Mouse (Mus musculus): ENCODE results near the gene Susd2. TPM values are rescaled to one million over a fixed set of nuclear protein-coding genes. Genes with fewer than 3 reads are reported as not detected.

Gene Susd2
- polyA plus RNA-seq, 1 experiment = 0.04 TPM

DNA sequence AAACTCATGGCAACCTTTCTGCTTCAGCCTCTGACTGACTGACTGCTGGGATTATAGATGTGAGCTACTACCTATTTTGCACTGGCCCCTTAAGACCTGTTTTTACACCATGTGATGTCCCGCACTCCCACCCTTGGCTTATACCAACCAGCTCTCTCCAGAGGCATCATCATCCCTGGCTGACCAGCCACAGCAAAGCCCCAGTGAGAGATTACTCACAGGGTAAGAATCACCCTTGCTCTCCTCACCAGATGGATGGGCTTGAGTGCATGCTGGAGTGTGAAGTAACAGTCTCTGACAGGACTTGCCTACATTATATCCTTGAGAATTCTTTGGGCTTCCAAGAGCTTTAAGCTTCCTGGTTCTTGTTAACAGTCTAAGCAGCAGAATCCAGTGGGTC lies 26.1 kb upstream of the Susd2 start:
- Histone ChIP-seq H3K4me3 (ENCODE audit: insufficient read depth, poor library complexity, severe bottlenecking) (no peak overlapping the region), H3K79me2 (ENCODE audit: control insufficient read depth, insufficient read depth) (peaks cover 11% of the 10 kb centered on the region), H3K79me3 (ENCODE audit: low read depth) (peaks cover 2% of the 10 kb centered on the region), H3ac (ENCODE audit: control insufficient read depth, insufficient read length, low read depth) (no peak overlapping the region), H3K27me3 (ENCODE audit: control insufficient read depth, insufficient read depth, insufficient read length) (no peaks in the 10 kb centered on the region), H3K36me3 (ENCODE audit: control insufficient read depth, insufficient read depth) (peaks cover 9% of the 10 kb centered on the region)
- TF ChIP-seq USF1 (IDR thresholded peaks at IDR 0.05; ENCODE audit: low read depth) (no peak), MAX (IDR thresholded peaks at IDR 0.05) (no peak), FOSL1 (IDR thresholded peaks at IDR 0.05; ENCODE audit: insufficient read depth, low read length, poor library complexity, severe bottlenecking) (no peak), MYOG (IDR thresholded peaks at IDR 0.05; ENCODE audit: control insufficient read depth, extremely low read depth, insufficient read length) (no peak), MYOD1 (IDR thresholded peaks at IDR 0.05; ENCODE audit: control insufficient read depth, insufficient read length, low read depth) (no peak), CEBPB (IDR thresholded peaks at IDR 0.05; ENCODE audit: low read depth) (no peak), CTCF (IDR thresholded peaks at IDR 0.05; ENCODE audit: control insufficient read depth, insufficient read depth, insufficient read length) (no peak)

DNA sequence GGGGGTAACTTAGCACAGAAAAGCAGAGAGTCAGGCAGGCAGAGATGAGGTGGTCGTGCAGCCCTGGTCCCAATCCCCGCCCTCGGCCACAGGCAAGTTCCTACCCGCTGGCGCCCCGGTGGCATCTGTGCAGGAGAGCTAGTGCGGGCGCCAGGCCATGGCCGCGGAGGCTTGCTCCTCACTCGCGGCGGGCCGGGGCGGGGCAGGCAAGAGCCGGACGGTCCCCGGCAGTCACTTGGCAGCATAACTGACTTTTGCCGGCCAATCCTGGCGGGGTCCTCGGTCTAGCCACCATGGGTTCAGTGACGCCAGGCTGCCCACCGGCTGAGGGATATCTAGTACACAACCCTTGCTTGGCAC lies 24.1 kb upstream of the Susd2 start:
- peaks cover 11% of the 10 kb centered on the region for H3K79me2 ChIP-seq (ENCODE audit: control insufficient read depth, insufficient read depth)
- TF ChIP-seq MAX (IDR thresholded peaks at IDR 0.05) = no peak
- no peak for TF ChIP-seq CEBPB (IDR thresholded peaks at IDR 0.05; ENCODE audit: low read depth)
- TF ChIP-seq CTCF (IDR thresholded peaks at IDR 0.05; ENCODE audit: control insufficient read depth, insufficient read depth, insufficient read length) = no peak
- no peak for TF ChIP-seq USF1 (IDR thresholded peaks at IDR 0.05; ENCODE audit: low read depth)
- no peak for TF ChIP-seq MYOD1 (IDR thresholded peaks at IDR 0.05; ENCODE audit: control insufficient read depth, insufficient read length, low read depth)
- TF ChIP-seq FOSL1 (IDR thresholded peaks at IDR 0.05; ENCODE audit: insufficient read depth, low read length, poor library complexity, severe bottlenecking) = no peak
- no peak for TF ChIP-seq MYOG (IDR thresholded peaks at IDR 0.05; ENCODE audit: control insufficient read depth, extremely low read depth, insufficient read length)
- H3K4me3 ChIP-seq (ENCODE audit: insufficient read depth, poor library complexity, severe bottlenecking) = peak overlapping the region; percentile 44
- no peaks in the 10 kb centered on the region for H3K27me3 ChIP-seq (ENCODE audit: control insufficient read depth, insufficient read depth, insufficient read length)
- H3K36me3 ChIP-seq (ENCODE audit: control insufficient read depth, insufficient read depth) = peaks cover 5% of the 10 kb centered on the region
- peaks cover 2% of the 10 kb centered on the region for H3K79me3 ChIP-seq (ENCODE audit: low read depth)
- peak overlapping the region; percentile 56 for H3ac ChIP-seq (ENCODE audit: control insufficient read depth, insufficient read length, low read depth)

DNA sequence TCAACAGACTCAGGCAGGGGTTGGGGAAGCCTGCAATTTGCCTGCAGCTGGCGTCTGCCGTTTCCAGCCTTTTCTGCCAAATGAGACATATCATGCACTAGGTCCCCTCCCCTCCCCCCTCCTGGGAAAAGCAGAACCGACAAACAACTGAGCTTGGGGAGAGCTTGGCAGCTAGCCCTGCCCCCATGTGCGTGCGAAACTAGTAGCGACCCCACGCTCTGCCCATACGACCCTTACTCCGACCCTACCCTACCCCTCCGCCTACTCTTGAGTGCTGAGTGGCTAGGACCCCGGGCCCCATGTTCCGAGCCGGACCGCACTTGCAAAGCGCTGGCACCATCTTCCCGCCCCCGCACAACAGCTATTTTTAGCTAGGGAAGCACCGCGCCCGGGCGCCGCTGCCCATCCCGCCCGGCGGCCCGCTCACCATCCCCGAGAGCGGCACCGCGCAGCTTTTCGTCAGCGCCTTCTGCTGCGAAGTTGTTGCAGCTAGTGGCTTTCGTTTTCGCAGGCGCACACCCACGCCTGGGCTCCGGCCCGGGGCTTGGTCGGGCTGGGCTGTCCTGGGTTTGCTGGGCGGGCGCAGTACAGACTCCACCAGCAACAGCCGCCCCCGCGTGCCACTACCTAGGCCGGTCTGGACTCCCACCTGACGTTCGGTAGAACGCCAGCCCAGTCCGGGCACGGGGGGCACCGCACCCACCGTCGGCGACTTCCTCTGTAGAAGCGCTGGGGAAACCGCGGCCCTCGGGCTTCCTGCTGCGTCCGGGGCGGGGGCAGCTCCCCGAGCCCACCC lies 23.5 kb upstream of the Susd2 start:
- no peak for TF ChIP-seq MAX (IDR thresholded peaks at IDR 0.05)
- no peak for TF ChIP-seq CTCF (IDR thresholded peaks at IDR 0.05; ENCODE audit: control insufficient read depth, insufficient read depth, insufficient read length)
- TF ChIP-seq USF1 (IDR thresholded peaks at IDR 0.05; ENCODE audit: low read depth) = no peak
- TF ChIP-seq FOSL1 (IDR thresholded peaks at IDR 0.05; ENCODE audit: insufficient read depth, low read length, poor library complexity, severe bottlenecking) = no peak
- no peak for TF ChIP-seq MYOD1 (IDR thresholded peaks at IDR 0.05; ENCODE audit: control insufficient read depth, insufficient read length, low read depth)
- no peak for TF ChIP-seq MYOG (IDR thresholded peaks at IDR 0.05; ENCODE audit: control insufficient read depth, extremely low read depth, insufficient read length)
- no peak for TF ChIP-seq CEBPB (IDR thresholded peaks at IDR 0.05; ENCODE audit: low read depth)
- Histone ChIP-seq H3K79me2 (ENCODE audit: control insufficient read depth, insufficient read depth) (peaks cover 11% of the 10 kb centered on the region), H3K27me3 (ENCODE audit: control insufficient read depth, insufficient read depth, insufficient read length) (no peaks in the 10 kb centered on the region), H3ac (ENCODE audit: control insufficient read depth, insufficient read length, low read depth) (peak overlapping the region; percentile 56), H3K36me3 (ENCODE audit: control insufficient read depth, insufficient read depth) (peaks cover 9% of the 10 kb centered on the region), H3K4me3 (ENCODE audit: insufficient read depth, poor library complexity, severe bottlenecking) (peak overlapping the region; percentile 44), H3K79me3 (ENCODE audit: low read depth) (peaks cover 2% of the 10 kb centered on the region)

DNA sequence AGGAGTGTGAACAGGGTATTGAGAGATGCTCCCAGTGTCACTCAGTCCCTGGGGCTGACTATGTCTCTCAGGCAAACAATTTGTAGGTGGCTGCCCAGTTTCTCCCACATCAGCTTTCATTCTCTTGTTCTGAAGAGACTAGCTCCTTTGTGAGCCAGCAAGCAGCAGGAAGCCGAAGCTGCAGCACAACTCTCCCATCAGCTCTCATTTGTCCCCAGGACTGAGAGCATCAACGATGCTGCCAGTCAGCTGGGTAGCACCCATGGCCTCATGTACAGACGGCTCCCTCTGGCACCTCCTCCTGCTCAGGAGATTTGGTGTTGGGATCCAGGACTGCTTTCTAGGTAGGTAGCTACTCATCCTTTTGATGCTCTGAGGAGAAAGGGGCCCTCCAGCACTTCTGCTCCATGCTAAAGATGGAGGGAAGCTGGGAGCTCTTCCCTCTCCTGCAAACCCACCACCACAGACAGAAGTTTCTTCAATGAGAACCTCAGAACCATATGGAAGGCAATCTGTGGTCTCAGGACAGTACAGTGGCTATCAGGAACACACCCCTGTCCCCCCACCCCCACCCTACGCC lies 22.7 kb upstream of the Susd2 start:
- Histone ChIP-seq H3K79me3 (ENCODE audit: low read depth) (peaks cover 2% of the 10 kb centered on the region), H3K36me3 (ENCODE audit: control insufficient read depth, insufficient read depth) (peaks cover 16% of the 10 kb centered on the region), H3K4me3 (ENCODE audit: insufficient read depth, poor library complexity, severe bottlenecking) (peak overlapping the region; percentile 44), H3ac (ENCODE audit: control insufficient read depth, insufficient read length, low read depth) (no peak overlapping the region), H3K79me2 (ENCODE audit: control insufficient read depth, insufficient read depth) (peaks cover 11% of the 10 kb centered on the region), H3K27me3 (ENCODE audit: control insufficient read depth, insufficient read depth, insufficient read length) (no peaks in the 10 kb centered on the region)
- no peak for TF ChIP-seq CEBPB (IDR thresholded peaks at IDR 0.05; ENCODE audit: low read depth)
- no peak for TF ChIP-seq CTCF (IDR thresholded peaks at IDR 0.05; ENCODE audit: control insufficient read depth, insufficient read depth, insufficient read length)
- no peak for TF ChIP-seq MAX (IDR thresholded peaks at IDR 0.05)
- TF ChIP-seq FOSL1 (IDR thresholded peaks at IDR 0.05; ENCODE audit: insufficient read depth, low read length, poor library complexity, severe bottlenecking) = no peak
- no peak for TF ChIP-seq MYOD1 (IDR thresholded peaks at IDR 0.05; ENCODE audit: control insufficient read depth, insufficient read length, low read depth)
- no peak for TF ChIP-seq USF1 (IDR thresholded peaks at IDR 0.05; ENCODE audit: low read depth)
- no peak for TF ChIP-seq MYOG (IDR thresholded peaks at IDR 0.05; ENCODE audit: control insufficient read depth, extremely low read depth, insufficient read length)

DNA sequence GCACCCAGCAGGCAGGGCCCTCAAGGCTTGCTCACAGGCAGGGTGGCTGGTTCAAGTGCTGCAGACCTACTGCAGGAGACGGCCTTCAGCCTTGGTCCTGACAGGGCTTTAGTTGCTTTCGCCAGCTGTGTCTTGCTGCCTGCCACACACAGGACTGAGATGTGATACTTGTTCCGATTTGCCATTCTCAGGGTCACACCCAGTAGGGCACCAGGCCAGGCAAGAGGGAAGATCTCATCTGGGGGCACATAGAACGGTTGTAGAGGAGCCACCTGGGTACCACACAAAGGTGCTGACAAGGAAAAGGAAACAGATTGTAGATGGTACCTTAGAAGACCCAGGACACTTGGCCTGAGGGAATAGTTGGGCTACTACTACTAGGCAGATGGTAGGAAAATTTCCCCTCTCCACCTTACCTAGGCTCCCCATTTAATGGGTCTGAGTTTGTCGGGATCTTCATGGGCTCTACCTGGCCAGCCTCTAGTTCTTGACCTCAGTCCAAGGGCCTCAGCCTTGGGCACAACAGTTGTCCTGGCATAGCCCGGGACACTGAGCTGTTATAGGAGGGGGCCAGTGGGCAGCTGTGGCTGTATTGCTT lies 21.0 kb upstream of the Susd2 start:
- TF ChIP-seq MAX (IDR thresholded peaks at IDR 0.05) (no peak), MYOD1 (IDR thresholded peaks at IDR 0.05; ENCODE audit: control insufficient read depth, insufficient read length, low read depth) (no peak), CTCF (IDR thresholded peaks at IDR 0.05; ENCODE audit: control insufficient read depth, insufficient read depth, insufficient read length) (no peak), USF1 (IDR thresholded peaks at IDR 0.05; ENCODE audit: low read depth) (no peak), CEBPB (IDR thresholded peaks at IDR 0.05; ENCODE audit: low read depth) (no peak), FOSL1 (IDR thresholded peaks at IDR 0.05; ENCODE audit: insufficient read depth, low read length, poor library complexity, severe bottlenecking) (no peak), MYOG (IDR thresholded peaks at IDR 0.05; ENCODE audit: control insufficient read depth, extremely low read depth, insufficient read length) (no peak)
- Histone ChIP-seq H3K4me3 (ENCODE audit: insufficient read depth, poor library complexity, severe bottlenecking) (no peak overlapping the region), H3K27me3 (ENCODE audit: control insufficient read depth, insufficient read depth, insufficient read length) (no peaks in the 10 kb centered on the region), H3K79me3 (ENCODE audit: low read depth) (peaks cover 2% of the 10 kb centered on the region), H3K36me3 (ENCODE audit: control insufficient read depth, insufficient read depth) (peaks cover 20% of the 10 kb centered on the region), H3K79me2 (ENCODE audit: control insufficient read depth, insufficient read depth) (peaks cover 11% of the 10 kb centered on the region), H3ac (ENCODE audit: control insufficient read depth, insufficient read length, low read depth) (no peak overlapping the region)
